Mouse (Mus musculus) T-cell, adult 2 months (primary cell): ENCODE data around the gene Creb3l4.
"Not testable (repeated sequence)": the region's sequence is repeated elsewhere in the genome, so short reads cannot be mapped to it uniquely, and the experiment has no call there.

Experiments used
- DNase-seq: peaks from one replicate; pipeline ENCODE4 v3.0.0; 2022; ENCODE audit warnings: low spot score

The Creb3l4 gene

DNA sequence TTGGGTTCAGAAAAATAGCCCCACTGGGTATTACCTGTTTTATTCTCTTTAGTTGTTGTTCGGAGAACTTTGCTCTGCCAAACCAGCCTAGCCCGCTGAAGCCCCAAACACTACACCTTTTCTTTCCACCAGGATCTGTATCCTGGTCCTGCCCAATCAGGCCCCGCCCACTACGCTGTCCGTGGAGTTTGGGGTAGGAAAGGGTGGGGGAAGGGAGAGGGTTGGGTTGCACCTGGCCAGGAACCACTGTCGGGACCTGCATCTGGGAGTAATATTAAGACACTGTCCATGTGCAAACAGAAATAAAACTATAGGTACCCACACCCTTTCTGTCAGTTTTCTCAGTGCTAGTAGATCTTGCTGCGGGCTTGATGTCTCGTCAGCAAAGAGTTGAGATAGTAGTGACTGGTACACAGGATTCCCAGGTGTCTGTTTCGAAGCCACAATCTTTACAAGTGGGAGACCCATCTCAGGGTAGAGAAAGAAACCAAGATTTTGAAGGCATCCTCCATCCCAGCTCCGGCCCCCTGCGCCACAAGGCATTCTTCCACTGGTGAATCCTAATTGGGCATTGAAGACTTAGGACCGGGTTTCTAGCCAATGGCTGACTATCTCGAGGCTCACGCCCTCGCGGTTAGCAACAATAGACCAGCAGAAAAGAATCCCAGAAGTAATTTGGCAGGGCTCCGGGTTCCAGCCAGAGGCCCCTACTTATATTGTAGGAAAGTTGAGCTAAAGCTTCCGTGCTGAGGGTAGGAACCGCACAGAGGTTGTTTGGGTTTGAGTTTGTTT lies at the start of gene Creb3l4:
TSS of gene Creb3l4 (minus strand) at position 529 of the 792 bp plus-strand sequence.
- DNase-seq = no peak

- peak; percentile 99 for DNase-seq
Observed at GRCm38 (mm10) chr3:90292345-90293275, 49.3 kb upstream of the Creb3l4 start, which contains the start of gene Gatad2b. Gene Gatad2b (plus strand): TSS chr3:90293178.

GRCm38 (mm10) chr3:90291982-90292344 lies 48.7 kb upstream of the Creb3l4 start:
- DNase-seq = no peak

DNA sequence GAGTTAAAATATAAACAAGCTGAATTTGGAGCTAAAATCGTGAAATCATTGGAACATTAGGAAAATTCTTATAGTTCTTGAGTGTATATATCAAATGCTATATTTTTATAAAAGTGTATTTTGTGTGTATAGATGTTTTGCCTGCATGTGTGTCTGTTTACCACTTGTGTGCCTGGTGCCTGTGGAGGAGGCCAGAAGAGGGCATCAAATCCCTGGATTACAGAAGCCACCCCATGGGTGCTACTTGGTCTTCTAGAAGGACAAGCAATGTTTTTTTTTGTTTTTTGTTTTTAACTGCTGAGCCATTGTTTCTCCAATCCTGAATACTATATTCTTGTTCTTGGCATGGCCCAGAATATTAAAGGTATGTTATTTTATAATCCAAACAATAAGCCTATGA lies 47.3 kb upstream of the Creb3l4 start:
- no peak for DNase-seq

GRCm38 (mm10) chr3:90289403-90289802 lies 46.1 kb upstream of the Creb3l4 start:
- DNase-seq = not testable (repeated sequence)

GRCm38 (mm10) chr3:90284150-90284549 lies 40.8 kb upstream of the Creb3l4 start:
- no peak for DNase-seq

DNA sequence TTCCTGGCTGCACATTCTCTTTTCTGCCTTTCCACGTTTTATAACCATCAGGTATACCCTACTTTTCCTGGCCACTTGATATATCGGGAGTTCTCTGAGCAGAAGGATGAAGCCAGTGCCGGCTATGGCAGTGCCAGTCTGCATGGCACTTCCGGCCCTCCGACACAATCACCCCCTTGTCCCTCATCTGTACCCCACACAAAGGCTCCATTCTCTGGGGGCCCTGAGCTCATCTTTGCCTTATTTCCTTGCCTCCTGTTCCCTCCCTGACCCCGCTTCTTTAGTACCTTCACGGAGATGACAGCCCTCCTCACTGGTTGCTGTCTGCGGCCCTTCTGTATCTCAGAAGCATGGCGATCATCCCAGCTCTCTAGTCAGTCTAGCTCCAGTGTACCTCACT lies 37.4 kb upstream of the Creb3l4 start:
- no peak for DNase-seq

- no peak for DNase-seq
Observed at GRCm38 (mm10) chr3:90279743-90280142, 36.4 kb upstream of the Creb3l4 start.

GRCm38 (mm10) chr3:90279216-90279615 lies 35.9 kb upstream of the Creb3l4 start:
- no peak for DNase-seq

GRCm38 (mm10) chr3:90278211-90278610 lies 34.9 kb upstream of the Creb3l4 start:
- no peak for DNase-seq

- DNase-seq = no peak
Observed at GRCm38 (mm10) chr3:90277793-90278192, 34.5 kb upstream of the Creb3l4 start.

GRCm38 (mm10) chr3:90276858-90277257 lies 33.5 kb upstream of the Creb3l4 start:
- no peak for DNase-seq

DNA sequence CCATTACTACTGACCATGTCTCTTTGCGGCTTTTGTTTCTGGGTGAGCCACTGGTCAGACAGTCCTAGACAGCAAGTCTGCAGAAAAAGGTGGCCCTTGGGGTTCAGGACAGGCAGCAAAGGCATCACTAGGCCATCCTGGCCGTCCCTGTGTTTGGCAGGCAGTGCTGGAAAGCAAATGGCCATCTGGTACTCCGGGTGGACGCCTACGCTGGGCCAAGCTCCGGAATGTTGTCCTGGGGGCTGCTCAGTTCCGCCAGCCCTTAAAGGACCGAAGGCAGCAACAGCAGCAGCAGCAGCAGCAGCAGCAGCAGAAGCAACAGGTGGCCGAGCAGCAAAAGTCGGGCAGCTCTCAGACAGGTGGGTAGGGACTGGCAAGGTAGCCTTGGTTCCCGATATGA lies 32.0 kb upstream of the Creb3l4 start:
- DNase-seq = no peak

DNA sequence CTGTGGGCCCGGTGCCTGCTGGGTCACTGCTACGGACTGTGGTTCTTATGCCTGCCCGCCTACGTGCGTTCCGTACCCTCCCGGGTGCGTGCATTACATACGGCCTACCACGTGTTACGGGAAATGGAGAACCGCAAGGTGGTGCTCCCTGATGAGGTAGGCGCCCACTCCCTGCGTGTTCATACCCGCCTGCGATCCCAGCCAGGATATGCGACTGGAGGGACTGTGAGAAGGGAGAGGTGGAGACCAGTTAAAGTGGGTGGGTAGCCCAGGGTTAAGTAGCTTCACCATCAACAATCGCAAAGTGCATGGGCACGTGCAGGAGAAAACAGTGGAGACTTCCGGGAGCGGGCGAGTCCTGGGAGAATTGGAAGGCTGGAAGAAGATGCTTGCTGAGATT lies 30.5 kb upstream of the Creb3l4 start:
- DNase-seq = no peak

DNA sequence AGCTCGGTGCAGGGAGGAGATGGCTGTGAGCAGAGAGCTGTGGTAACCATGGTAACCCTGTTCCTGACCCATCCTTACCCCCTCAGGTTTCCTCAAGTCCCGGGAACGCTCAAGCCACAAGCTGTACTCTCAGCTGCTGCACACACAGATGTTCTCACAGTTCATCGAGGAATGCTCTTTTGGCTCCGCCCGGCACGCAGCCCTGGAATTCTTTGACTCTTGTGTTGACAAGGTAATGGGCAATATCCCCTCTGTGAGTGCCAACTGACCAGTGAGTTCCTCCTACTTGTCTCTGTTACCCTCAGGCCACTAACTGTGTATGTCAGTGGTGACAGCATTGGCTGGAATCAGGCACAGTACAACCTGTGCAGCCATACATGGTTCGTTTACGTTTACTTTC lies 28.9 kb upstream of the Creb3l4 start:
- no peak for DNase-seq

DNA sequence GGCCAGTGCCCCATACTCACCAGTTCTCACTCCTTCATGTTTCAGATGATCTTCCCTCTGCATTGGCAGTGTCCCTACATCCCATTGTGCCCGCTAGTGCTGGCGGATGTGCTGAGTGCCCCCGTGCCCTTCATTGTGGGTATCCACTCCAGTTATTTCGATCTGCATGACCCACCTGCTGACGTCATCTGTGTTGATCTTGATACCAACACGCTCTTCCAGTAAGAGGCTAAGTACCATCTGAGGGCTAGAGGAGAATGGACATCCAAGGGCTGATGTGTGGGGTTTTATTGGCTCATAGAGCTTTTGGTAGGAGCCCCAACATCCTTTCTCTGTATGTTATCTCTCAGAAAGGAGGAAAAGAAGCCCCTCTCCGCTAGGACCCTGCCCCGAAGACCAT lies 27.5 kb upstream of the Creb3l4 start:
- no peak for DNase-seq

- DNase-seq = no peak
Observed at GRCm38 (mm10) chr3:90268971-90269370, 25.7 kb upstream of the Creb3l4 start.

DNA sequence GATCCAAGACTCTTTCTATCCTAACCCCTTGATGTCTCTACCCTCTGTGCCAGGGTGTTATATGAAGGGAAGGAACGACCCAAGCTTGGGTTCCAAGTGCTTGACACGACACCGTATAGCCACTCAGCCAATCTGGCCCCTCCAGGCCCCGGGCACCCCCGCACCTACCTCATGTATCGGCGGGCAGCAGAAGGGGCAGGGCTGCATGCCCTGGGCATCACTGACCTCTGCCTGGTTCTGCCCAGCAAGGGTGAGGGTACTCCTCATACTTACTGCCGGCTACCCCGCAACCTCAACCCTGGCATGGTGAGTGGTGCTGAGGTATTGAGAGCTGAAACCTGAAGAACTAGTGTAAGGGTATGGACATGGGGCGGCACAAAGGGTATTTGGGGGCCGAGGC lies 24.9 kb upstream of the Creb3l4 start:
- no peak for DNase-seq

DNA sequence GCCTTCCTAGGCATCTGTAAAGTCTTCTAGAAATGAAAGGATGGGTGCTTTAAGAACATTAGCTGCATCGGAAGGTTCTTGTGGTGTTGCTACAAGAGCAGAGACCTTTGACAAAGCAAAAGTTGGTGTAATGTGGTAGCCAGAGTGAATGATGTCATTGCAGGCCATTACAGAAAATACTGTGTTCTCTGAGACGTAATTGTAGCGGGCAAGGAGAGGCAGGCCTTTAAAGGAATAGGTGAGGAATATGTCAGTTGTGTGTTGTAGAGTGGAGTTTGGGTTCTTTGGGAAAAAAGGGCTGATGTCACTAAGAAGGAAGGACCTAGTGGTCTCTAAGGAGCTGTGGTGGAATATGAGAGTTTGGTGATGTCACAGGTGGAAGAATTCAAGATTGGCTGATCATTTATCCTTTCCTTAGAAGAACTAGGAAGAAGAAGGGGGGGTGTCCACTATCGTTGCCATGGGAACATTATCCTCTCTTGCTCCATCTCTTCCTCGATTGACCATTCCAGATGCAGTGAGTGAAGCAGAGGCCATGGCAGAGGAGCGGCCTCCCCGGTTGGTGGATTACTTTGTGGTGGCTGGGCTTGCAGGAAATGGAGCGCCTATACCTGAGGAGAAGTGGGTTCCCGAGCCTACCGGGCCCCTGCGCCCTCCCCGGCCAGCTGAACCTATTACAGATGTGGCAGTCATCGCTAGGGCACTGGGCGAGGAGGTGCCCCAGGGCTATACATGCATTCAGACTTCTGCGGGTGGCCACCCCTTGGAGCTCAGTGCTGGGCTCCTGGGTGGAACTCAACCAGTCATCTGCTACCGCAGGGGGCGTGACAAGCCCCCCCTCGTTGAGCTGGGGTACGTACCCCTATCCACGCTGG lies 23.8 kb upstream of the Creb3l4 start:
- DNase-seq = peak; percentile 41

- DNase-seq = peak; percentile 57
Observed at GRCm38 (mm10) chr3:90265932-90266741, 22.8 kb upstream of the Creb3l4 start.
